Mouse (Mus musculus): ENCODE results near the gene Lrrc73.

Lrrc73 gene

GRCm38 (mm10) chr17:46297028-46297363, 43.7 kb downstream of the Lrrc73 start:
- DNase-seq, result no peak

GRCm38 (mm10) chr17:46297364-46298219, 44.3 kb downstream of the Lrrc73 start, which contains the start of gene Dlk2:
Gene Dlk2 (plus strand): TSS chr17:46297421.
- peak; percentile 58 to 59 for DNase-seq

- DNase-seq, result peak; percentile 91
Measured at GRCm38 (mm10) chr17:46298220-46298913, 45.0 kb downstream of the Lrrc73 start.

GRCm38 (mm10) chr17:46301892-46302291, 48.6 kb downstream of the Lrrc73 start:
- DNase-seq, result no peak

GRCm38 (mm10) chr17:46304184-46304583, 50.9 kb downstream of the Lrrc73 start:
- DNase-seq, result no peak

All from cerebellum, postnatal 10 days (tissue).